Mouse (Mus musculus): ENCODE results near the gene Cpa2.

- TF ChIP-seq CTCF (IDR thresholded peaks at IDR 0.05; ENCODE audit: low read depth) (no peak), EP300 (IDR thresholded peaks at IDR 0.05; ENCODE audit: low read depth) (no peak)
These were observed 3.1 kb upstream of the Cpa2 start for GRCm38 (mm10) chr6:30538240-30538639.

Measured in liver, embryonic 14.5 days (tissue).